Mouse (Mus musculus) CH12.LX (cell line): ENCODE data around the gene Map1b. TPM values are rescaled to one million over a fixed set of nuclear protein-coding genes. Genes with fewer than 3 reads are reported as not detected.

ENCODE experiments used
- DNase-seq: peaks from one replicate; pipeline ENCODE4 v3.0.0-alpha.2; 2013; ENCODE audit errors: extremely low read depth
- H3K27ac ChIP-seq: 2 replicates; pipeline ENCODE4 v1.5.1; 2012; ENCODE audit warnings: low read depth, mild to moderate bottlenecking, control low read depth, moderate library complexity; ENCODE audit not compliant: insufficient read depth
- H3K27me3 ChIP-seq: replicated peaks from 2 replicates; pipeline ENCODE3; 2012; ENCODE audit warnings: inconsistent platforms
- H3K36me3 ChIP-seq, 2 experiments: replicated peaks in 1 of 2; 2 replicates each; pipeline versions ENCODE3 to v1.6.1; 2012; ENCODE audit warnings: inconsistent platforms in 1 of 2, low read length in 1 of 2, mild to moderate bottlenecking in 1 of 2, mixed read lengths in 1 of 2, moderate library complexity in 1 of 2; ENCODE audit not compliant: control insufficient read depth in 1 of 2, insufficient read depth in 1 of 2
- H3K4me1 ChIP-seq, 2 experiments: 2 replicates each; pipeline ENCODE4 v1.6.1; 2012; ENCODE audit warnings: inconsistent platforms in 1 of 2, moderate library complexity in 1 of 2; ENCODE audit not compliant: insufficient read depth in 2 of 2, control insufficient read depth in 1 of 2
- H3K4me2 ChIP-seq: 2 replicates; pipeline ENCODE4 v1.6.1; 2012; ENCODE audit warnings: low read depth, mild to moderate bottlenecking, control low read depth; ENCODE audit not compliant: poor library complexity, insufficient read depth, severe bottlenecking
- H3K4me3 ChIP-seq, 3 experiments: fragments of 150-350 bp in 1 of 3; sonication (generic) in 1 of 3; replicated peaks in 1 of 3; 2 replicates each; pipeline versions ENCODE3 to v1.5.1; 2011 to 2012; ENCODE audit warnings: low read depth in 2 of 3, low read length in 2 of 3, mild to moderate bottlenecking in 2 of 3, moderate library complexity in 2 of 3, control low read depth in 1 of 3, improper control_type of control experiment in 1 of 3, inconsistent platforms in 1 of 3, mixed read lengths in 1 of 3; ENCODE audit not compliant: poor library complexity in 1 of 3
- H3K79me2 ChIP-seq: replicated peaks from 2 replicates; pipeline ENCODE4 v1.6.1; 2012; ENCODE audit warnings: mild to moderate bottlenecking, moderate library complexity; ENCODE audit not compliant: control insufficient read depth, poor library complexity, insufficient read depth, severe bottlenecking; ENCODE audit errors: extremely low read depth
- H3K9ac ChIP-seq: 2 replicates; pipeline ENCODE4 v1.6.1; 2012; ENCODE audit warnings: low read depth, mild to moderate bottlenecking, control low read depth, moderate library complexity; ENCODE audit not compliant: insufficient read depth
- H3K9me3 ChIP-seq: replicated peaks from 2 replicates; pipeline ENCODE3; 2012; ENCODE audit warnings: low read length, inconsistent platforms, mixed read lengths
- BHLHE40 ChIP-seq: IDR thresholded peaks from 2 replicates; pipeline ENCODE4 v1.6.1; 2011; ENCODE audit warnings: mild to moderate bottlenecking, low read depth, low read length, improper control_type of control experiment
- CHD1 ChIP-seq: IDR thresholded peaks from 2 replicates; pipeline ENCODE4 v1.6.1; 2012; ENCODE audit warnings: low read depth, low read length, improper control_type of control experiment, inconsistent platforms
- CHD2 ChIP-seq: IDR thresholded peaks from 2 replicates; pipeline ENCODE4 v1.6.1; 2011; ENCODE audit warnings: low read length, improper control_type of control experiment
- CTCF ChIP-seq, 2 experiments: IDR thresholded peaks in 1 of 2; conservative IDR thresholded peaks in 1 of 2; 2 replicates each; pipeline ENCODE4 v1.5.1; 2011 to 2012; ENCODE audit warnings: low read depth in 2 of 2, low read length in 2 of 2, improper control_type of control experiment in 1 of 2, inconsistent platforms in 1 of 2, mild to moderate bottlenecking in 1 of 2, moderate library complexity in 1 of 2
- ETS1 ChIP-seq: conservative IDR thresholded peaks from 2 replicates; pipeline ENCODE4 v1.6.1; 2012; ENCODE audit warnings: low read depth, mild to moderate bottlenecking, inconsistent platforms, low read length, improper control_type of control experiment, moderate library complexity
- GABPA ChIP-seq: IDR thresholded peaks from 2 replicates; pipeline ENCODE4 v1.6.1; 2012; ENCODE audit warnings: low read depth, low read length, improper control_type of control experiment, inconsistent platforms; ENCODE audit not compliant: insufficient replicate concordance
- HCFC1 ChIP-seq: IDR thresholded peaks from 2 replicates; pipeline ENCODE4 v1.6.1; 2012; ENCODE audit warnings: low read depth, mild to moderate bottlenecking, inconsistent platforms, low read length, improper control_type of control experiment
- IRF4 ChIP-seq: IDR thresholded peaks from 2 replicates; pipeline ENCODE4 v1.6.1; 2014; ENCODE audit warnings: low read depth, mild to moderate bottlenecking, inconsistent platforms, low read length, improper control_type of control experiment
- JUN ChIP-seq: IDR thresholded peaks from 2 replicates; pipeline ENCODE4 v1.6.1; 2011; ENCODE audit warnings: low read depth, mild to moderate bottlenecking, low read length, improper control_type of control experiment, moderate library complexity; ENCODE audit not compliant: insufficient read depth
- JUND ChIP-seq: conservative IDR thresholded peaks from 2 replicates; pipeline ENCODE4 v1.6.1; 2011; ENCODE audit warnings: low read depth, low read length, improper control_type of control experiment
- KAT2A ChIP-seq: IDR thresholded peaks from 2 replicates; pipeline ENCODE4 v1.6.1; 2012; ENCODE audit warnings: low read length, improper control_type of control experiment, inconsistent platforms; ENCODE audit not compliant: insufficient replicate concordance
- MAZ ChIP-seq: IDR thresholded peaks from 2 replicates; pipeline ENCODE4 v1.6.1; 2012; ENCODE audit warnings: low read depth, mild to moderate bottlenecking, inconsistent platforms, low read length, improper control_type of control experiment, moderate library complexity
- MEF2A ChIP-seq: IDR thresholded peaks from 2 replicates; pipeline ENCODE4 v1.6.1; 2014; ENCODE audit warnings: low read depth, mild to moderate bottlenecking, inconsistent platforms, low read length, improper control_type of control experiment, borderline replicate concordance
- MYC ChIP-seq: IDR thresholded peaks from 2 replicates; pipeline ENCODE4 v1.6.1; 2011; ENCODE audit warnings: low read depth, mild to moderate bottlenecking, improper control_type of control experiment, low read length
- PAX5 ChIP-seq: IDR thresholded peaks from 2 replicates; pipeline ENCODE4 v1.6.1; 2012; ENCODE audit warnings: low read length, inconsistent platforms, mixed read lengths
- POLR2AphosphoS2 ChIP-seq: IDR thresholded peaks from 2 replicates; pipeline ENCODE4 v1.6.1; 2011; ENCODE audit warnings: low read depth, low read length, improper control_type of control experiment
- RCOR1 ChIP-seq: conservative IDR thresholded peaks from 2 replicates; pipeline ENCODE4 v1.6.1; 2012; ENCODE audit warnings: low read depth, mild to moderate bottlenecking, inconsistent platforms, low read length, improper control_type of control experiment
- SIN3A ChIP-seq: IDR thresholded peaks from 2 replicates; pipeline ENCODE4 v1.6.1; 2012; ENCODE audit warnings: low read length, improper control_type of control experiment, inconsistent platforms
- SMC3 ChIP-seq: IDR thresholded peaks from 2 replicates; pipeline ENCODE4 v1.6.1; 2011; ENCODE audit warnings: low read depth, low read length, improper control_type of control experiment
- TBP ChIP-seq: conservative IDR thresholded peaks from 2 replicates; pipeline ENCODE4 v1.6.1; 2011; ENCODE audit warnings: low read depth, low read length, improper control_type of control experiment
- UBTF ChIP-seq: IDR thresholded peaks from 2 replicates; pipeline ENCODE4 v1.6.1; 2012; ENCODE audit warnings: low read depth, mild to moderate bottlenecking, inconsistent platforms, low read length, improper control_type of control experiment, moderate library complexity
- USF1 ChIP-seq: IDR thresholded peaks from 2 replicates; pipeline ENCODE4 v1.6.1; 2014; ENCODE audit warnings: low read depth, mild to moderate bottlenecking, inconsistent platforms, low read length, improper control_type of control experiment
- USF2 ChIP-seq: conservative IDR thresholded peaks from 2 replicates; pipeline ENCODE4 v1.6.1; 2011; ENCODE audit warnings: low read depth, low read length, improper control_type of control experiment
- ZKSCAN1 ChIP-seq: IDR thresholded peaks from 2 replicates; pipeline ENCODE4 v1.6.1; 2012; ENCODE audit warnings: low read depth, inconsistent platforms, low read length, improper control_type of control experiment, borderline replicate concordance
- dilution Hi-C: fragments of 300-500 bp; cut with MboI; formaldehyde crosslinking; loops from 2 replicates; pipeline ENCODE4 v1.14.3; 2020; ENCODE audit warnings: low sequenced_read_pairs; ENCODE audit not compliant: extremely low pct_unique_long_range_greater_than_20kb, extremely low pct_ligation_motif_present
- in situ Hi-C: fragments of 300-500 bp; cut with MboI; formaldehyde crosslinking; loops from 3 replicates; pipeline ENCODE4 v1.14.3; 2019; ENCODE audit warnings: low sequenced_read_pairs, low pct_ligation_motif_present, low pct_unique_long_range_greater_than_20kb, mixed read lengths
- polyA plus RNA-seq: library from polyadenylated mRNA; unstranded; fragments of >175 nt; gene quantifications from 2 replicates; pipeline ENCODE4 v1.2.1, GENCODE M21; 2012; ENCODE audit warnings: low read depth; ENCODE audit not compliant: insufficient read length
- total RNA-seq, 2 experiments: library from RNA; depleted of rRNA; stranded (reverse); fragments of 300-350 nt in 1 of 2; fragments of >200 nt in 1 of 2; gene quantifications; 2 replicates each; pipeline ENCODE4 v1.2.3; 2012 to 2014

Map1b gene
- total RNA-seq (2012; rRNA removed) (0.08 and 0.13 TPM in 2 replicates), total RNA-seq (2014; rRNA removed) (not detected in 2 replicates), polyA plus RNA-seq (0.04 TPM in 2 replicates)

GRCm38 (mm10) chr13:99516448-99516881 lies at the start of gene Map1b:
Gene Map1b, minus strand, starts transcription at chr13:99516540.
- H3K4me2 ChIP-seq = no peak within 1 kb of the TSS
- no peaks in the 10 kb centered on the region for H3K27me3 ChIP-seq
- no peak within 1 kb of the TSS for H3K9ac ChIP-seq
- no peaks in the 10 kb centered on the region for H3K4me1 ChIP-seq
- dilution Hi-C loops (loop anchor here (25.0 kb wide), 1 partner anchor 129 kb away; no protein-coding TSS in a partner anchor), in situ Hi-C loops (loop anchor here (25.0 kb wide), 1 partner anchor 321 kb away; no protein-coding TSS in a partner anchor)
- no peaks in the 10 kb centered on the region for H3K36me3 ChIP-seq
- no peak within 1 kb of the TSS for H3K27ac ChIP-seq
- no peak within 1 kb of the TSS for H3K4me3 ChIP-seq
- no peaks in the 10 kb centered on the region for H3K9me3 ChIP-seq
- TF ChIP-seq BHLHE40 (no peak), JUN (no peak), PAX5 (no peak), KAT2A (no peak), SIN3A (no peak), POLR2AphosphoS2 (no peak), JUND (no peak)
- H3K79me2 ChIP-seq = no peaks in the 10 kb centered on the region
- DNase-seq = no peak

GRCm38 (mm10) chr13:99564346-99564745 lies 48.0 kb upstream of the Map1b start:
- dilution Hi-C loops (no loop called here), in situ Hi-C loops (no loop called here)
- Histone ChIP-seq H3K79me2 (no peaks in the 10 kb centered on the region), H3K27me3 (no peaks in the 10 kb centered on the region), H3K4me2 (no peak overlapping the region), H3K9ac (no peak overlapping the region), H3K9me3 (no peaks in the 10 kb centered on the region), H3K36me3 (no peaks in the 10 kb centered on the region), H3K4me3 (no peak overlapping the region), H3K27ac (no peak overlapping the region), H3K4me1 (no peaks in the 10 kb centered on the region)
- peak; percentile 38 for DNase-seq
- TF ChIP-seq IRF4 (no peak), JUN (no peak), UBTF (no peak), GABPA (no peak), MEF2A (no peak)

GRCm38 (mm10) chr13:99563021-99563420 lies 46.7 kb upstream of the Map1b start:
- Histone ChIP-seq H3K4me1 (no peaks in the 10 kb centered on the region), H3K9me3 (no peaks in the 10 kb centered on the region), H3K79me2 (no peaks in the 10 kb centered on the region), H3K27me3 (no peaks in the 10 kb centered on the region)
- DNase-seq = no peak
- dilution Hi-C loops (no loop called here), in situ Hi-C loops (no loop called here)
- no peak for TF ChIP-seq UBTF
- TF ChIP-seq USF1 = no peak
- no peak for TF ChIP-seq JUND
- no peak for TF ChIP-seq PAX5
- TF ChIP-seq RCOR1 = no peak
- no peak for TF ChIP-seq CHD1
- TF ChIP-seq ZKSCAN1 = no peak
- TF ChIP-seq TBP = no peak
- TF ChIP-seq SMC3 = no peak
- TF ChIP-seq MYC = no peak
- no peak for TF ChIP-seq MAZ
- TF ChIP-seq HCFC1 = no peak
- no peak for TF ChIP-seq USF2
- TF ChIP-seq CTCF (conservative IDR thresholded peaks at IDR 0.05 in 1 of 2, IDR thresholded peaks at IDR 0.05 in 1 of 2; ENCODE audit: low read depth in 2 of 2, low read length in 2 of 2) = no peak
- no peak for TF ChIP-seq CHD2
- TF ChIP-seq GABPA = no peak
- no peak for TF ChIP-seq ETS1
- TF ChIP-seq, all 38 proteins: peak for 0
- Histone ChIP-seq H3K4me3 (no peak overlapping the region), H3K27ac (no peak overlapping the region), H3K9ac (no peak overlapping the region), H3K36me3 (no peaks in the 10 kb centered on the region), H3K4me2 (no peak overlapping the region)
